Mouse (Mus musculus) olfactory bulb, adult 2 months (tissue): ENCODE results near the gene Cmtm2b. TPM values are rescaled to one million over a fixed set of nuclear protein-coding genes. Genes with fewer than 3 reads are reported as not detected.

Experiments
- H3K27ac ChIP-seq: fragments of 200-500 bp; 2 replicates; pipeline ENCODE4 v1.5.1; 2012; ENCODE audit warnings: low read depth, low read length; ENCODE audit not compliant: insufficient read depth
- H3K4me1 ChIP-seq: fragments of 200-500 bp; 2 replicates; pipeline ENCODE4 v1.6.1; 2012; ENCODE audit warnings: low read length; ENCODE audit not compliant: control insufficient read depth, insufficient read depth
- H3K4me3 ChIP-seq: fragments of 200-500 bp; 2 replicates; pipeline ENCODE4 v1.5.1; 2012; ENCODE audit warnings: mild to moderate bottlenecking, low read depth, low read length, moderate library complexity; ENCODE audit not compliant: insufficient read depth
- CTCF ChIP-seq: fragments of 200-500 bp; IDR thresholded peaks from 2 replicates; pipeline ENCODE4 v1.5.1; 2012; ENCODE audit warnings: low read depth, mild to moderate bottlenecking, low read length, moderate library complexity; ENCODE audit not compliant: insufficient read depth
- POLR2A ChIP-seq: fragments of 200-500 bp; IDR thresholded peaks from 2 replicates; pipeline ENCODE4 v1.6.1; 2012; ENCODE audit warnings: mild to moderate bottlenecking, low read depth, low read length, moderate library complexity; ENCODE audit not compliant: insufficient read depth
- WGBS: fragments of 180-500 bp; shearing (Covaris S2); methylation state at CpG from one replicate; pipeline ENCODE4 v1.1.7; 2018; 5-methylcytosine and 5-hydroxymethylcytosine counted together
- polyA plus RNA-seq: library from polyadenylated mRNA; stranded (reverse); fragments of >200 nt; gene quantifications from 2 replicates; pipeline ENCODE4 v1.2.4, GENCODE M21; 2012; ENCODE audit warnings: low replicate concordance; ENCODE audit not compliant: missing spikeins, insufficient read depth, insufficient read length

Cmtm2b gene
- polyA plus RNA-seq, 1 experiment: not detected

DNA sequence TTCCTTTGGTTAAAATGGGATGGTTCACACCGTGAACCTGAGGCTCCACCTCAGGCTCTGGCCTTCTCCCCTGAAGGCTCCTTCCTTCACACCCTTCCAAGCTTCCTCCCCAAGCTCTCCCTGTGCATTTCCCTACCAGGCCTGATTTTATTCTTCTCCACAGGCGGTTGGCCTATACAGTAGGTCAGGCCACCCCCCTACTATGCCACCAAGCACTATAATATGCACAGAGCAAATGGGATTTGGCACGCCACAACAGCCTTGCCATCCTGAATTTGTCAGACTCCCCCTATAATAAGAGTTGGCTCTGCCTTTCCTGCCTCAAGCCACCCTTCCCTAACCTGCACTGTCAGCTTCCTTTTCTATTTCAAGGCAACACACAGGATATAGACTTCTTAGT, 36.6 kb downstream of the Cmtm2b start:
- WGBS: 68% methylated on average over 3 of the region's 3 CpGs
- Histone ChIP-seq H3K4me1 (peaks cover 9% of the 10 kb centered on the region), H3K27ac (no peak overlapping the region), H3K4me3 (no peak overlapping the region)
- TF ChIP-seq CTCF (no peak), POLR2A (no peak)

DNA sequence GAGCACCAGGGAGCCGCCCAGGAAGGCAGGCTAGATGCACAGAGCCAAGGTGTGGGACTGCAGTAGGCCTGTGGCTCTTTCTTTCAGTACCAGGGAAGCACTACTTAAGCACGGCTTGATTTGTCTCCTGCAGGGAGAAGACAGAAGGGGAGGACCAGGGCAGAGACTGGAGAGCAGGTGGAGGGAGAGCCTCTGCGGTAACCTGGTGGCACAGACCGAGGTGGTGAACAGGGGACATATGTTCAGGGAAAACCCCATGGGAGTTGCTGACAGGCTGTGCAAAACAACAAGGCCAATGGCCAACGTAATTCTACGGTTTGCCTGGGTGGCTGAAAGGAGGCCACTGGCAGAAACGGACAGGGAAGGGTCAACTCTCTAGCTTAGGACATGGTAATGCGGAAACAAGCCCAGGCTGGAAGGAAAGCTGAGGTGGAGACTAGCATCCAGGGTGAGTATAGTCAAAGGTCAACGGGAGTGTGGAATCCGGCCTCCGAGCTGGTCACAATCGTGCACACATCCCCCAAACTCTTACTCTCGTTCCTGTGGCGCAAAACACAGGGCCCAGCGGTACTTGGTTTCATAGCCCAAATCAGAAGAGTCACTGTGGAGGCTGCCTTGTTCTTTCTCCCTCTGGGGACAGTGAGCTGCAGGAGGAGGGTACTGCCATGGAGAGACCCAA, 37.9 kb downstream of the Cmtm2b start:
- peaks cover 9% of the 10 kb centered on the region for H3K4me1 ChIP-seq
- TF ChIP-seq POLR2A (no peak), CTCF (no peak)
- WGBS: 77% methylated on average over 15 of the region's 15 CpGs
- no peak overlapping the region for H3K27ac ChIP-seq
- H3K4me3 ChIP-seq: no peak overlapping the region

DNA sequence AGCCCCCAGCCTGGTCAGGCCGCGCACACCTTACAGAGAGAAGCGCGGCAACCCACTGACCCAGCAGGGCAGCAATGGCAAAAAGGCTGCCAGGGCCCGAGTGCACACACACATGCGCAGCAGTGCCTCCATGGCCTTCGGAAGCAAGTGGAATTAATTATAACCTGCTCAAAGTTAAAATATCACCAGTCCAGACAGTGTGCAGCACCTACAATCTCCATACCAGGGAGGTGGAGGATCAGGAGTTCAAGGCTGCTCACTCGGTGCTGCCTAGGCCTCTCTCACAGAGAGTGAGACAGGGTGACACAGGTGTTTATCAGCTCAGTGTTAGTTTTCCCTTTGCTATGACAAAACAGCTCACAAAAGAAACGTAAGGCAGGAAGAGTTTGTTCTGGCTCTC, 43.7 kb downstream of the Cmtm2b start:
- TF ChIP-seq CTCF (no peak), POLR2A (no peak)
- H3K4me3 ChIP-seq: no peak overlapping the region
- WGBS: 80% methylated on average over 9 of the region's 9 CpGs
- no peak overlapping the region for H3K27ac ChIP-seq
- H3K4me1 ChIP-seq: peaks cover 10% of the 10 kb centered on the region

DNA sequence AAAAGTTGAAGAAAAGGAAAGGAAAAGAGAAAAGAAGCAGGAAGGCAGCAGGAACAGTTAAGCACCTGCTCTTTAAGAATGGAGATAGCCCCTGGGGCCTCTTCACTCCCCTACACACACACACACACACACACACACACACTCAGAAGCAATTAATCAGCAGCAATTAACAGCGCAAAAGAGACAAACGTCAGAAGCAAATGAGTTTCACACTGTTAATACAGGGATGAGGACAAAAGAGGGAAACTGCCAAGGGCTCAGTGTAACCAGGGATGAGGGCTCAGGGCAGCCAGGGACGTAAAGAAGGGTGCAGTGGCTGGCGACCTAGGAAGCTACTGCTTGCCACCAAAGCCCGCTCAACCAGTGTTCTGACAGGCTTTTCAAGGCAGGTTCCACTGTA, 45.4 kb downstream of the Cmtm2b start:
- 41% methylated on average over 5 of the region's 5 CpGs for WGBS
- no peak for TF ChIP-seq POLR2A
- TF ChIP-seq CTCF: no peak
- H3K4me1 ChIP-seq: peaks cover 17% of the 10 kb centered on the region
- H3K27ac ChIP-seq: no peak overlapping the region
- no peak overlapping the region for H3K4me3 ChIP-seq

DNA sequence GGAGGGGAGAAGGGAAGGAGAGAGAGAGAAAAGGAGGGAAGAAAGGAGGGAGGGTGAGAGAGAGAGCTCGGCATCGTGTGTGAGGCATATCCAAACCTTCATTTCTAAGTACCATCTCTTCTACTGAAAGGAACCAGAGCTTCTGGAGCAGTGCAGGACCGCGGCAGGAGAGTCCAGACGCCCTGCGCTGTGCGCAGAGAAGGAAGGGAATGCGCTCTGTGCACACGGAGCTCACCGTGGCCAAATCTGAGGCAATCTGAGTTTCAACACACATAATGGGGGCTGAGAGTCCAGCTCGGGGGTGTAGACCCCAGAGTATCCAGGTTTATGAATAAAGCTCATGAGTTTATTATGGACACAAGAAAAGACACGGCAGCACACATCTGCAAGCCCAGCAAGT, 47.6 kb downstream of the Cmtm2b start:
- peaks cover 22% of the 10 kb centered on the region for H3K4me1 ChIP-seq
- no peak for TF ChIP-seq CTCF
- TF ChIP-seq POLR2A: no peak
- WGBS: 42% methylated on average over 12 of the region's 12 CpGs
- H3K27ac ChIP-seq: no peak overlapping the region
- no peak overlapping the region for H3K4me3 ChIP-seq

DNA sequence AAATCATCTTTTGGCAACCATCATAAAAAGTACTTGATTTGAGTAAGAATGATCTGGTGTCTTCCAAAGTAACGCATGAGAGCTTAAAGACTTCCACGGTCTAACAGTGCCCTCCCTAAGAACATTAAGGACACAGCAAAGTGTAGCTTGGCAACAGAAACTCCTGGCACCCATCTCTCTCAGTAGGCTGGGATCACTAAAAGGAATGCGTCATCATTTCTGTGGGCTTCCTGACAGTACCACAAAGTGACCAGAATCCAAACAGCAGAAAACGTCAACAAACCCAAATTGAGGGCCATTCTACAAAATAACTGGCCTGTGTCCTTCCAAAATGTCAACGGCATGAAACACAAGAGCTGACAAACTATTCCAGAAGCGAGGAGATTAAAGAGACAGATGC, 48.0 kb downstream of the Cmtm2b start:
- no peak for TF ChIP-seq CTCF
- peaks cover 25% of the 10 kb centered on the region for H3K4me1 ChIP-seq
- H3K4me3 ChIP-seq: no peak overlapping the region
- H3K27ac ChIP-seq: no peak overlapping the region
- WGBS: 48% methylated on average over 6 of the region's 6 CpGs

DNA sequence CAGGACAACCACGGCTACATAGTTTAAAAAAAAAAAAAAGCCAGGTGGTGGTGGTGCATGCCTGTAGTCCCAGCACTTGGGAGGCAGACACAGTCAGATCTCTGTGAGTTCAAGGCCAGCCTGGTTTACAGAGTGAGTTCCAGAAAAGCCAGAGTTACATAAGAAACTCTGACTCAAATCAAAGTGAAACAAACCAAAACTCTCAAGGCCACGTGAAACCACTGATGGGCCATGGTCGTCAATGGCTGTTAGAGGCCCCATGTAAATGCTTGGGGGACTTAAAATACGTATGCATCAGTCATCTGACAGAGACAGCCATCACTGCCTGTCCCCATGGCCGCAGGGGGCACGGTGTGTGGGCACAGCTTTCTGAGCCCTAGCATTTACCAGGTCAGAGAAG, 49.1 kb downstream of the Cmtm2b start:
- WGBS: 90% methylated on average over 6 of the region's 6 CpGs
- no peak overlapping the region for H3K4me3 ChIP-seq
- peaks cover 33% of the 10 kb centered on the region for H3K4me1 ChIP-seq
- TF ChIP-seq POLR2A (no peak), CTCF (no peak)
- no peak overlapping the region for H3K27ac ChIP-seq

DNA sequence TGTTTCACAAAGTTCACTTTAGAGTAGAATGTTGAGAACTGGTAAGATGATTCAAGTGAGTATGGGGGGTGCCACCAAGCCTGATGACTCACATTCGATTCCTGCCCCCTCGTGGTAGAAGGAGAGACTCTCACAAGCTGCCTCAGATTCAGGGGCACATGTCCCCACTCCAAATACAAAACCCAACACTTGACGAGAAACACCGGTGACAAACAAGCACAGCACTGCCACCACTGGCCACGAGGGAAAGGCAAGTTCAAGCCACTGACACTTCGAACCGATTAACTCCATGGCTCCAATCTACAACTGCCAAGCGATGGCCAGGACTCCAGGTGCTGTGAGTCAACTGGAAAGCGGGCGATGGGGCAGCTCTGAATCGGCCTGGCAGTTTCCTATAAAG, 51.7 kb downstream of the Cmtm2b start:
- H3K27ac ChIP-seq: no peak overlapping the region
- H3K4me1 ChIP-seq: peaks cover 29% of the 10 kb centered on the region
- H3K4me3 ChIP-seq: no peak overlapping the region
- 66% methylated on average over 11 of the region's 11 CpGs for WGBS
- TF ChIP-seq CTCF: no peak

DNA sequence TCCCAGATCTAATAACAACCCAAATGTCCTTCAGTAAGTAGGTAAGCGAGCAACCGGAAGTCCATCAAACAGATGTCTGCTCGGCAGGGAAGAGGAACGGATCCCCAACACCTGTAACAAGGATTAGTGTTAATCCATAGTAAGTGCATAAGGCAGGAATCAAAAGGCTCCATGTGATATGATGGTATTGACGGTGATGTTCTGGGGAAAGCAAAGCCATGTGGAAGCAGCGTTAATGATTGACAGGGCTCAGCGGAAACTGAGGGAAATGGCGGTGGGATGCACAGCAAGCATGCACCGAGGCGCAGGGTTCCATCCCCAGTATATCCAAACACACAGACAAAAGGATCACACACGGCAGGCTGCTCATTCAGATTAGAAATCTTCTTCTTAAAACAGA, 52.2 kb downstream of the Cmtm2b start:
- 86% methylated on average over 11 of the region's 11 CpGs for WGBS
- H3K4me1 ChIP-seq: peaks cover 29% of the 10 kb centered on the region
- no peak overlapping the region for H3K27ac ChIP-seq
- TF ChIP-seq POLR2A: no peak
- no peak for TF ChIP-seq CTCF
- H3K4me3 ChIP-seq: no peak overlapping the region

DNA sequence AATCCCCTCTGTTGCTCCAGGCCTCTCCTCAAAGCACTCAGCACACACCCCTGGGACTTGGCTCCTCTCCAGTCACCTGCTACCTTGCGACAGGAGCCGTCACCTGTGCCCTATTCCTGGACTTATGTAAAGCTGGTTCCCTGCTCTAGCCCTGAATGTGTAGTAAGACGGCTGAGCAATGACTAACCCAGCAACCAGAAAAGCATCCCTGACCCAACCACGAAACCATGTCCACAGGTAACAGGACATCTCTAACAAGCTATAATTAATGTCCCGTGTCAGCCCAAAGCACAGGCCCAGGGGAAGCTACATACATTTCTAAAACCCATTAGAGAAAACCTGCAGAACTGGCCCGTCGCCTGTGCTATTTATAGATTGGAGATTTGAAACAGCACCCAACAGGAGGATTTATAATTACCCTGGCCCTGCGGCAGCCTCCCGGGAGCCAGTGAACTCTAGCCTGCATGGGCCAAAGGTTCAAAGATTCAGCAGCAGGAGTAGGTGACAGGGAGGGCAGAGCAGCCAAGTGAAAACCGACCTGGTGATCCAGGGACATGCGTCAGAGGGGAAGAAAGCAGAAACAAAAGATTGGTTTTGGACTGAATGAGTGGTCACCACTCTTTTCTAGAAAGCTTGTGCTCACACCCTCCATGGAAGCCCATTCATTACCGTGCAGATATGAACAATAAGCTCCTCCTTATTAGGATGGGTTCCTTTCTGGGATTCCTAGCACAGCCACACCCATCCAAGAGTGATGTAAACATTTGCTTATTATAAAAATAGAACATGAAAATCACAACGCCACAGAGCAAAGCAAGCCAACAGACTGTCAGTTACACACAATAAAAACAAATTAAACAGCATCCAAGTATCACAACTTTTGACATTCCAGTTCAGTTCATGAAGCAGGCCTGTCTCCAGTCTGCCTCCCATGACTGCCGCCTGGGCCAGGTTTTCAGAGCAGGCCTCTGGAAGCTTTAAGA, 53.1 kb downstream of the Cmtm2b start:
- Histone ChIP-seq H3K4me3 (no peak overlapping the region), H3K27ac (no peak overlapping the region), H3K4me1 (peaks cover 27% of the 10 kb centered on the region)
- TF ChIP-seq CTCF: no peak
- no peak for TF ChIP-seq POLR2A
- WGBS: 48% methylated on average over 14 of the region's 14 CpGs
